Mouse (Mus musculus) cerebellum, postnatal 25 days (tissue): ENCODE measurements around the gene Ppdpf.
"Not testable (repeated sequence)": the region's sequence is repeated elsewhere in the genome, so short reads cannot be mapped to it uniquely, and the experiment has no call there.

Experiments used
- DNase-seq, 2 experiments: peaks; one replicate each; pipeline ENCODE4 v3.0.0; 2021; ENCODE audit warnings: mixed read lengths in 2 of 2

Ppdpf gene

GRCm38 (mm10) chr2:181159091-181159514 lies 27.9 kb upstream of the Ppdpf start:
- DNase-seq, result peak; percentile 90 to 92

DNA sequence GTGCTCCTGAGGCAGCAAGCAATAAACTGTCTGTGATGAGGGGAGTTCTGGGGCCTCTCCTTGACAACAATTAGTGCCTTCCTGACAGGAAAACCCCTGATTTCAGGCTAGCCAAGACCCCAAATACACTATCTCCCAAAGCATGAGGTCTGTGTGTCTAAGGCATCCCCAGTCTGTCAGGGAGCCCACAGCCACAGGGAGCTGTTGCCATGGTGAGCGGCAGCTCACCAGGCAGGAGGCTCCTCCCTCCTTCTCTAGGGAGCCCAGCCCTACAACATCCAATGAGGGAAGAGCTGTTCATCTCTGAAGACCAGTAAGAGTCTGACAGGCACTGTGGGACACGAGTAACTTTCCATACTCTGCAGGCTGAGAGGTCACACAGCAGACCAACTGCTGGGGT lies 27.3 kb upstream of the Ppdpf start:
- DNase-seq, result peak; percentile 79 to 80

- DNase-seq, result peak; percentile 24 to 43
Observed at GRCm38 (mm10) chr2:181160821-181161220, 26.2 kb upstream of the Ppdpf start.

GRCm38 (mm10) chr2:181166469-181166868 lies 20.6 kb upstream of the Ppdpf start:
- DNase-seq, result no peak

- no peak for DNase-seq
Observed at GRCm38 (mm10) chr2:181174646-181175045, 12.4 kb upstream of the Ppdpf start.

GRCm38 (mm10) chr2:181178015-181178414 lies 9.0 kb upstream of the Ppdpf start:
- no peak for DNase-seq

DNA sequence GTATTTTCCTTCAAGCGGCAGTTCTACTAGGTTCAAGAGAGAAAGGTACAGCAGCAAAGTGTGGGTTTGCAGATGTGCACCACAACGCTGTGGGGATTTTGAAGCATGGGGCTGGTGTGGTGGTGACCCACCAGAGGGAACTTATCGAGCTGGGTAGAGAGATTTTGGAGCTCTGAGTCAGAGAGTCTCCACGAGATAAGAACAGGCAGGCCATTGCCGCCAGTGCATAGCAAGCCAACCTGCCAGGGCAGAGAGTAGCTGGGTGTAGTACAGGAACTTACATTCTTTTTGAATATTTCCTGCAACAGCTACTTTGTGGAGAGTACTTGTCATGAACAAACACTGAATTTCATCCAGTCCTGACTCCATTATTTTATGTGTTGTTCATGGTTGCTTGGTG lies 8.6 kb upstream of the Ppdpf start:
- DNase-seq, result no peak

GRCm38 (mm10) chr2:181180898-181181297 lies 6.1 kb upstream of the Ppdpf start:
- no peak for DNase-seq

- DNase-seq, result peak; percentile 92 to 93
Observed at GRCm38 (mm10) chr2:181186635-181187034, 412 bp upstream of the Ppdpf start.

- DNase-seq, result no peak
Observed at GRCm38 (mm10) chr2:181188681-181189080, 1.6 kb downstream of the Ppdpf start.

- DNase-seq, result no peak
Observed at GRCm38 (mm10) chr2:181189321-181189720, 2.3 kb downstream of the Ppdpf start.

GRCm38 (mm10) chr2:181191385-181191784 lies 4.3 kb downstream of the Ppdpf start:
- not testable (repeated sequence) for DNase-seq

DNA sequence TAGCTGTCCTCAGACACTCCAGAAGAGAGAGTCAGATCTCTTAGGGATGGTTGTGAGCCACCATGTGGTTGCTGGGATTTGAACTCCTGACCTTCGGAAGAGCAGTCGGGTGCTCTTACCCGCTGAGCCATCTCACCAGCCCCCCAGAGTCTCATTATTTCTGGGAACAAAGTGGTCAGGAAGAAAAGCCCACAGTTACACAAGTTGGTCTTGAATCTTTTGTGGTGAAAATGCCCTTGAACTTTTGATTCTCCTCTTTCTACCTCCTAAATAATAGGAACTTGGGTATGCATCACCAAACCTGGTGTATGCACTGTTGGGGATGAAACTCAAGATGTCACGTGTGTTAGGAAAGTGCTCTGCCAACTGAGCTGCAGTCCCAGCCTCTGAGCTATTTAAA lies 4.9 kb downstream of the Ppdpf start:
- DNase-seq, result no peak

DNA sequence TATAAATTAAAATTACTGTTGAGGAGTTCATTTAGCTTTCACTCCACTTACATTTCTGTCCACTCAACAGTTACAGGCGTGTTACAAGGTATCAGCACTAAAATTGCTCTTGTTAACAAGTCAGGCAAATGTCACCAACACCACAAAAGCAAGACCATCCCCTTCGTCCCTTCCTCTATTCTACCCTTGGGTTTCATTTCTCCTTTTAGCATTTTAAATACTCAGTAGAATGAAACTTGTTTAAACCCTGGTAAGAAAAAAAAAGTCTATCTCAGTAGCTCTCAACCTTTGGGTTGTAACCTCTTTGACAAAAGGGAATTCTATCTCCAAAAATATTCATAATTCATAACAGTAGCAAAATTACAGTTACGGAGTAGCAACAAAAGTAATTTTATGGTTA lies 6.0 kb downstream of the Ppdpf start:
- no peak for DNase-seq

DNA sequence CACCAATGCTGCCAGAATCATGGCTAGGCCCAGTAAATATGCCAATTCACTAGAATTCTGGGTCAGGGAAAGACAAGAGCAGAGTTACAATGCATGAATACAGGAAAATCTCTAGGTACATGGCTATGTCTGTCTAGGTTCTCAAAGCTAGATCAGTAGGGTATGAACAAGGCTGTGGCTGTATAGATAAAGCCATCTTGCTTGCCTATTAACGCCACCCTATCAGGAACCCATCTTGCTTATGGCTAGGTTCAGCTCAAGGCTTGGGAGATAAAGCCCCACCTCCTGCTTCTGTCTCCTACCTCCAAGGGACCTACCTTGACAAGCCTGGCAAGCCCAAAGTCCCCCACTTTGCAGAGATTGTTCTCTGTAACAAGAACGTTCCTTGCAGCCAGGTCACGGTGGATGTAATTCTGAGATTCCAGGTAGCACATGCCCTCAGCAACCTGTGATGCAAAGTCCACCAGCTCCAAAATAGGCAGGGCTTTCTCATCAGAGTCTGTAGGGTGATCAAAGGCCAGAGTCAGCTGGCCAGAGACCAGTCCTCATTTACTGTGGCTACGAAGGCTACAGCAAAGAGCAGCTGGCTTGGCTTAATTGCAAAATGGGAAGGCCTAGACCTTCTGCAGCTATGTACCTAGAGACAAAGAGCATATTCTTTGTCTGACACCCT lies 9.7 kb downstream of the Ppdpf start:
- no peak for DNase-seq

DNA sequence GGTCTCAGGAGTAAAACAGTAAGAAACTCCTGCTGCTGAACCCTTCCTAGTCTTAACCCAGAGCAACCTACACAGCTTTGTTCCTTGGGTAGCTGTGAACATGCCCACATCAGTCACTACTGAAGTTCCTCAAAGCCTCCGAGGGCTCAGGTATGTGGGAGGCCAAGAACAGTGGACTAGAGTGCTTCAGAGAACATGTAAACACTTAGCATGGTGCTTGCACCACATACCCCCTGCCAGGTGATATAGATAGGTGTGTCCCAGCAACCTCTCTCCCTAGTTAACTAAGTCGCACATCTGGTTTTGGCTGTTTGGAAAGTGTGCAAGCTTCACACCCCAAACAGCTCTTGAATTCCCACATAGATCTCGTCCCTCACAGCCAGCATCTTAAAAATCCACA lies 14.6 kb downstream of the Ppdpf start:
- DNase-seq, result no peak

- no peak for DNase-seq
Observed at GRCm38 (mm10) chr2:181202422-181202821, 15.4 kb downstream of the Ppdpf start, which contains the start of gene Ptk6. Gene Ptk6, minus strand, starts transcription at chr2:181202789.

DNA sequence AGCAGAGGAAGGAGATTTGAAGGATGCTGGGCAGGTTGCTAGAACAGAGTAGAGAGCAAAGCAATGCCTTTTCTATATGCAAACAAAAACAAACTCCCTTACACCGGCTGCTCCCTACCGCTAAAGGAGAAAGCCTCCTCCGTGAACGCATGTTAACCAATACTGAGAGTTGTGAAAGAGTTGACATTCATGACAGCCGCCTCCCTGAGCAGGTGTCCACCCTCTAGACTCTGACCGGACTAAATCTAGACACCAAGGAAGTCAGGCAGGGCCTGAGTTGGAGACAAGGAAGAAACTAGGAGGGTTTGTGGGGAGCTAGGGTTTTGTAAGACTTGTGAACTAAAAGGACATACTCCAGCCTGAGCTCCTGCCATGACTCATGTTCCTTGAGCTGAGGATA lies 15.8 kb downstream of the Ppdpf start:
- no peak for DNase-seq

DNA sequence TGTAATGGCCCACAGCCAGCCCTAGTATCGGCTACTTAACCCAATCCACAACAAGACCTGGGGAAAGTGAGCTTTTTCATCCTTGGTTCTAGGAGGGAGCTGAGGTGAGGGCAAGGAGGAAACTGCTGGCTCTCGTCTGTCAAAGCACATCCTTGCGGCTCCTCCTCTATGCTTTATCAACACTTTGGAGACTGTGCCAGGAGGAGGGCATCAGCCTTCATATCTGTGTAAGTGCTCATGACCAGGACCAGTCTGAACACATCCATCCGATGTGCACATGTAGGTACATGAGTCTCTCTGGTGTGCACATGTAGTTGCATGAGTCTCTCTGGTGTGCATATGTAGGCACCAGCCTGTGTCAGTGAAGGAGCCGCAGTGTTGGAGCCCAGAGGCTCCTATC lies 18.6 kb downstream of the Ppdpf start:
- DNase-seq, result no peak

GRCm38 (mm10) chr2:181206118-181206517 lies 19.1 kb downstream of the Ppdpf start:
- no peak for DNase-seq

DNA sequence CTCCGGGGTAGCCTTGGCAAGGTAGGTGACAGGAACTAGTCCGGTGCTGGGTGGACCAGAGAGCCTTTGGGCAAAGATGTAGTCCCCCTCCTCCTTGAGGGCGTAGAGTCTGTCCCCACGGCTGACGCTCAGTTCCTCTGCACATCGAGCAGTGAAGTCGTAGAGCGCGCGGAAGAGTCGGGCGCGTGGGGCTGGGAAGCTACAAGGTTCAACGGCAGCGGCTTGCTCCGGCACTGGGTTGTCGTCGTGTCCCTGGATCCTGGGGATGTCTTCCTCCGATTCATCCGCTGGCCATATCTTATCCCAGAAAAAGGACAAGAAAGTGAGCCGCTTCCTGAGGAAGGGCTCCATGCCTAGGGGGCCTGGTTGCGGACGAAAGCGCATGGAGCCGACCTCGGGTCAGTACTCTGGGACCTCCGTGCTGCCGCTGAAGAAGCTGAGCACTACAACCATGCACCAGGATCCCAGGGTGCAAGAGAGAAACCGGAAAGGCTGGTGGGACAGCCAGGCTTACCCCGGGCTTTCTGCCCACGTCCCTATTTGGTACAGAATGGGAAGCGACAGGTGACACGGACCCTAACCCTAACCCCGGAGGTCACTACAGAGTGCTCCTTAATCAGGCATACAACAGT lies 25.5 kb downstream of the Ppdpf start:
- no peak for DNase-seq

- no peak for DNase-seq
Observed at GRCm38 (mm10) chr2:181213021-181213445, 26.0 kb downstream of the Ppdpf start, which contains the start of gene Srms. Gene Srms, minus strand, starts transcription at chr2:181213185.

- DNase-seq, result no peak
Observed at GRCm38 (mm10) chr2:181216037-181216436, 29.0 kb downstream of the Ppdpf start.

- DNase-seq, result no peak
Observed at GRCm38 (mm10) chr2:181218881-181219485, 31.9 kb downstream of the Ppdpf start.
